Mouse (Mus musculus) gastrocnemius, postnatal 36 days (tissue): ENCODE results near the gene Ptdss2. TPM values are rescaled to one million over a fixed set of nuclear protein-coding genes. Genes with fewer than 3 reads are reported as not detected.

Source experiments
- DNase-seq, 2 experiments: peaks; one replicate each; pipeline ENCODE4 v3.0.0; 2022
- intact Hi-C: fragments of 180-260 bp; cut with DNase I; formaldehyde crosslinking; loops from one replicate; pipeline ENCODE4 v1.15.1; 2025
- total RNA-seq, 2 experiments: library from RNA; stranded (reverse); gene quantifications; 2 replicates each; pipeline ENCODE4 v1.2.3; 2021

Gene Ptdss2
- total RNA-seq, 2 experiments from 2014 or later = 15.9 to 18.7 TPM

DNA sequence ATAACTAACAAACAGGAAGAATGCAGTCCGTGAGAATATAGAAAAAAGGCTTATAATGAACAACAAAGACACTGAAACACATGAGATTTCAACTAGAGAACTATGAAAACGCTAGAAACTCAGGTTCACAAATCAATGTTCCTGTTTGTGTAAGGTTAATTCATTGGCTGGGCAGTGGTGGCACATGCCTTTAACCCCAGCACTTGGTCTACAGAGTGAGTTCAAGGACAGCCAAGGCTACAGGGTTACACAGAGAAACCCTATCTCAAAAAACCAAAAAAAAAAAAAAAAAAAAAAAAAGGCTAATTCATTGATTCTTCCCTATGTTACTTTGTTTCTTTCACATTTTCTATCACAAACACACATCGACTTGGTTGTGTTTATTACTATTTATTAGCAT, 1.6 kb upstream of the Ptdss2 start:
- DNase-seq = no peak
- intact Hi-C loops = no loop called here

DNA sequence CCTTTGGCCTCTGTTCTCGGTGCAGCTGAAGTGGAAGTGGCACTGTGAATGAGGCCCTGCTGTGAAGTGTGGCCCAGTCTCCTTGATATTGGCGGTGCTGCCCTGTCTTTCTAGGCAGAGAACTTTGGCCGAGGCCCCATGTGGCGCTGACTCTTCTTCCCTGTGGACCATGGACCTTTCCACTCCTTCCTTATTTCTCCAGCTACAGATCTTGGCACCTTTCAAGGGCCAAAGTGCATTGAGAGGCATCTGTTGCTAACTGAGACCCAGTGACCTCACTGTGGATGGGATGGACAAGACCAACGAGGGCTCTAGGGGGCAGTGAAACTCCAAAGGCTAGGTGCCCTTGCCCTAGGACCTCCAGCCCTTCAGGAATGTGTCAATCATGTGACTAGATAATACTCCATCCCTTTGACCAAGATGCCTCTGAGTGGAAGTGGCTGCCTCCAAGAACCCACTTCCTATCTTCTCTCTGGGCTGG, 1.1 kb upstream of the Ptdss2 start:
- intact Hi-C loops = no loop called here
- DNase-seq = no peak

DNA sequence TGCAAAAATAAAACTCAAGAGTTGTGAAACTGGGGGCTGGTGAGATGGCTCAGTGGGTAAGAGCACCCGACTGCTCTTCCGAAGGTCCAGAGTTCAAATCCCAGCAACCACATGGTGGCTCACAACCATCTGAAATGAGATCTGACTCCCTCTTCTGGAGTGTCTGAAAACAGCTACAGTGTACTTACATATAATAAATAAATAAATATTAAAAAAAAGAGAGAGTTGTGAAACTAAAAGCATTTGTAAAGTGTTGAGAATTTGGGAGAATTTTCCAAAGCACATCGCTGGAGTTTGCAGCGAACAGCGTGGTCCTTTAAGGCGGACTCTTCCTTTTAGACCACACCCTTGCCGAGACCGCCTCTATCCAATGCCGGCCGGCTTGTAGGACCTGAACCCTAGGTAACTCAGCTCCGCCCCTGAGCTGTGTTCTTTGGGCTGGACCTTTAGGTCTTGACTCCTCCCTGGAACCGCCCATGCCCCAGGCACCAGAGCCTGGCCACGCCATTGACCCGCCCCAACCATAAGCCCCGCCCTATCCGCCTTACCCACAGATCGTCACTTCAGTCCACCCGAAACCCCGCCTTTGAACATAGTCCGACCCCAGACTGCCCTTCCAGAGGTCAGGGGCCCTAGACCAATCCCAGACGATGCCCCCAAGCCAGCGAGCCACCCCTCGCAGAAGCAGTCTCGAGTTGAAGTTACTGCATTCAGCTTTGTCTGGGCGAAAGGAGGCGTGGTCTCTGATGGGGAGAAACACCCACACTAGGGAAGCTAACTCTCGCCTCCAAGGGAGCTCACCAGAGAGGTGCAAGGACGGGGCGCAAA, 721 bp downstream of the Ptdss2 start:
- DNase-seq = peak; percentile 89 to 94
- intact Hi-C loops = loop anchor here (2.0 kb wide), 1 partner anchor 30 kb away; no protein-coding TSS in a partner anchor

DNA sequence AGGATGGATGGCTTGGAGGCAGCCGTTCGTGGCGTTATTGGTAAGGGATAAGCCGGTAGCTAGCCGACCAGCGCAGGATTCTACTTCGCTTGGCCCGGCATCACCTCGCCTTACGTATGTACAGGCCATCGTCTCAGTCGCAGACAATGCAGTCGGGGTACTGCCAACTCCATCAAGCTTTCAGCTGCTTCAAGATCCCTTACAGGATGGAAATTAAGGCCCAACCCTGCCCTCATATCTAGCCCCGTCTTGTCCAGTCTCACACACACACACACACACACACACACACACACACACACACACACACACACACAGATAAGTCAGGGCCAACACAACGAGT, 1.3 kb downstream of the Ptdss2 start:
- intact Hi-C loops = loop anchor here (2.0 kb wide), 1 partner anchor 31 kb away; no protein-coding TSS in a partner anchor
- no peak for DNase-seq

DNA sequence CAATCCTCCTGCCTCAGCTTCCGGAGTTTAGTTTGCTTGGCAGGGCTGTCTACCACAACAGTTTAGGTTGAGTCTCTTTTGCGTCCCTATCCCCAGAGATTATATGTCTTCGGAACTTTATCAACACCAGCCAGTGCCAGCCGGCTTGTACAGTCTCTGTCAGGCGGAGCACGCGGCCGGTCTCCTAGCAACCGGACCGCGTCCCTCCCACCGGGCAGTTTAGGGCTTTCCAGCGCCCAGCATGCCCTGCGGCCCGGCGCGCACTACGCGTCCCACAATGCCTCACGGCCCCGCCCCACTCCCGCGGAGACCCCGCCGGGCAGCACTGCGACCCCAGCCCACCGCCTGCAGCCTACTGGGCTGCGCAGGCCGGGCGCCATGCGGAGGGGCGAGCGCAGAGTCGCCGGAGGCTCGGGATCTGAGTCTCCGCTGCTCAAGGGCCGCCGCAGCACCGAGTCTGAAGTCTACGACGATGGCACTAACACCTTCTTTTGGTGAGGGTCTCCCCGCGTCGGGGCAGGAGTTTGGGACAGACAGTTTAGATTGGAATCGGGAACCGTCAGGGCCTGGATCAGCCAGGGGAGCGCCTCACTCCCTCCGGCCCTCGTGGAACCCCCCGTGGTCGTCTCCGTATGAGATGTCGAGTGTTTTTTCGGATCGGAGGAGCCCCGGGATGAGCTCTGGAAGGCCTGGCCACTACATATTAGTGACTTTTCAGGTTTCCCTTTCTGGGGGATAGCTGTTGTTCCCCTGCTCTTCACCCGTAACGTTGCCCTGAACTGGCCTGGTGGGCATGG, 9.0 kb downstream of the Ptdss2 start:
- intact Hi-C loops = loop anchor here (5.0 kb wide), 1 partner anchor 36 kb away; no protein-coding TSS in a partner anchor
- DNase-seq = peak; percentile 71 to 81

DNA sequence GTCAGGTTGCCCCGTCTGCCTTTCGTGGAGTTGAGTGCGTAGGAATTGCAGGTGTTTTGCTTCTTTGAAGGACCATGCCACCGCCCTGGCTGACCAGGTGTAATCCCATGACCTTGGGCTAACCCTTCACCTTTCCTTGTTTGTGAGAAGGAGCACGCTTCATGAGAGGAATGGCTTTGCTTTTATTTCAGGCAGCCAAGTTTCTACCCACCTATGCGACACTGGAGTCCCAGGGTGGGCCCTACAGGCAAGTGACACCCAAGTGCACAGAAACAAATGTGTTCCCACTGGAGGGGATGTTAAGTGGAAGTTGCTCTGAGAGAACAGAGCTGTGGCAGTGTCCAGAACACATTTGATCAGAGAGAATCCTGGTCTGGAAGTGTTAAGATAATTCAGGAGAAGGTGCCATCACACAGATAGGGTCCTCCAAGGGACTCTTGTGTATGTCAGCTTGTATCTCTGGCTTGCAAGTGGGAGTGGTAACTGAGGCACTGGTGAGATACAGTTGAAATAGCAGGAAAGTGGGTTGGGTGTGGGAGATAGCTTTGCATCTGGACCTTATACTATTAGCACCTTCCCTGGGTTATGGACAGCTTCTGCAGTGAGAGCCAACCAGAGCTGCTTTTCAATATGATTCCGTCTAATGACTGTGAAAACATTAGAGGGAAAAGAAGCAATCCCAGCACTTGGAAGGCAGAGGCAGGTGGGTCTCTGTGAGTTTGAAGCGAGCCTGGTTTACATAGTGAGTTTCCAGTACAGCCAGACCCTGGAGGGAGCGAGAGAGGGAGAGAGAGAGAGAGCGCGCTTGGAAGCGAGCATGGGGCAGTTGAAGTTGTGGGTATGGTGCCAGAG, 9.9 kb downstream of the Ptdss2 start:
- intact Hi-C loops = loop anchor here (5.0 kb wide), 1 partner anchor 35 kb away; no protein-coding TSS in a partner anchor
- DNase-seq = no peak

DNA sequence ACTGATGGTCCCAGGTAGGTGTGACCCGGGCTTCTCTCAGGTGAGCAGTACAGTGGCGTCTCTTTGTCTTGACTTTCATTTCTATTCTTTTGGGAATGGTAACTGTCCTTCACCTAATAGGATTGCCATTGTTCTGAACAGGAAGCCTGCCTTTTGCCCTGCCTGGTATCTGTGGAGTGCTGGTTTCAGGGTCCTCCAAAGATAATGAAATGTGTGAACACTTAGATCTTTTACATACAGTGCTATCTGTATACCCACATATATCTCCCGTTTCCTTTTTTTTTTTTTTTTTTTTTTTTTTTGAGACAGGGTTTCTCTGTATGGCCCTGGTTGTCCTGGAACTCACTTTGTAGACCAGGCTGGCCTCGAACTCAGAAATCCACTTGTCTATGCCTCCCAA, 19.1 kb downstream of the Ptdss2 start:
- no peak for DNase-seq
- intact Hi-C loops = no loop called here

DNA sequence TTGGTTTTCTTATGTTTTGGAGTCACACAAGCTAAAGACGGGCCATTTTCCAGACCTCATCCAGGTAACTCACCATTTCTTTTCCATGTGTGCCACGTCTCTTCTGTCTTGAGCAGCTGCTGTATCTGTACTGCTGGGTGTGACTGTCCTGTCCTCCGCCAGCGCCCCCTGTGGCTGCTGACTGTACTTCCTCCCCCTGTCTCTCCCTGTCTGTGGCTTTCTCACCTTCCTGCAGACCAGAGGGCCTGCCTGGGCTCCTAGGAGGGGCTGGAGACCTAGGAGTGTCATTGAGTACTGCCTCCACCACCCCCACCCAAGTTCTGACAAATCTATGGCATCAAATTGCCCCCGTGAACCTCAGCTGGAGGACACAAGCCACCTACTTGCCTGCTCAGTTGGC, 20.9 kb downstream of the Ptdss2 start:
- intact Hi-C loops = no loop called here
- DNase-seq = no peak

DNA sequence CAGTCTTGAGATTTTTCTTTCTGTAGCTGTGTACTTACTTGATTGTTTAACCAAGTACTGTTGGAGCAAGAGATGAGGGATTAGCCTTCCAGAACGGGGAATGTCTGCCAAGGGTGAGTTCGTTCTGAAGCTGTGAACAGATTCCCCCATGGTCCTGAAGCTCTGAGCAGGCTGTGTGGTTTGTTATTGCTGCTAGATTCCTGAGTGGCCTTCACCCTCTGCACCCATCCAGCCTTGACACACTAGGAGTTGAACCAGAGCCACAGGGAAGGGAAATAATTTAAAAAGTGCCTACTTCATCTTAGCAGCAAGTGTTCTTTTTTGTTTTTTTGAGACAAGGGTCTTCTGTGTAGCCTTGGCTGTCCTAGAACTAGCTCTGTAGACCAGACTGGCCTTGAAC, 21.7 kb downstream of the Ptdss2 start:
- DNase-seq = no peak
- intact Hi-C loops = no loop called here

DNA sequence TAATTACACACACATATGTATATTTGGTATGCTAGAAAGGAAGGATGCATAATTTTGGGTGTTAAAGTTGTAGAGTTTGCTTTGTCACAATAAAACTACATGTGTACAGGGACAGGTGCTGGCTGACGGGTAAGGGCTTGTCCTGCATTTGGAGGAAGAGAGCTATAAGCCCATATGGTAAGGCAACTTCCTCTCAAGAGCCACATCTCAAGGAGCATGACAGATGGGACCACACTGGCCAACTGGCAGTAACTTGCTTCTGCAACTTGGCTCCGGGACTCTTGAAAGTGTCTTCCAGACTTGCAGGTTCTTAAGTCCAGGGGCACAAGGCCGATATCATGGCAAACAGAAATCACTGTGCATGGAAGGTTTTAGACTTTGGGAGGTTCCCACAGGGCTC, 22.5 kb downstream of the Ptdss2 start:
- intact Hi-C loops = no loop called here

DNA sequence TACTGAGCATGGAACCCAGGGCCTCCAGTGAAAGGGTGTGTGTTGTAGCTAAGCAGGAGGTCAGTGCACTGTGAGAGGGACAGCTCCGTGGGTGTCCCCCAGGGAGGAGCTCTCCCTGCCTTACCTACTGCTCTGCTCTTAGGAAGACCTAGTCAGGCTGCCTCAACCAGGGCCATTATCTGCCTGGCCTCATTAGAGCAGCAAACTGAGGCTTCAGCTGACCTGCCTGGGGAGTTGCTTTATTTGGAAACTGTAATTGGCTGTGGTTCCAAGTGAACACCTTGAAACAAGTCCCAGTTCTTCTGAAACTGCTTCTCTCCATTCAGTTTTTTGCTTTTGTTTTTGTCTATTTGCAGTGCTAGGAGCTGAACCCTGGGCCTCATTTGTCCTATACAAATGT, 23.2 kb downstream of the Ptdss2 start:
- intact Hi-C loops = no loop called here
- DNase-seq = no peak

More for the DNA sequence above, 22.5 kb downstream of the Ptdss2 start:
- no peak for DNase-seq

DNA sequence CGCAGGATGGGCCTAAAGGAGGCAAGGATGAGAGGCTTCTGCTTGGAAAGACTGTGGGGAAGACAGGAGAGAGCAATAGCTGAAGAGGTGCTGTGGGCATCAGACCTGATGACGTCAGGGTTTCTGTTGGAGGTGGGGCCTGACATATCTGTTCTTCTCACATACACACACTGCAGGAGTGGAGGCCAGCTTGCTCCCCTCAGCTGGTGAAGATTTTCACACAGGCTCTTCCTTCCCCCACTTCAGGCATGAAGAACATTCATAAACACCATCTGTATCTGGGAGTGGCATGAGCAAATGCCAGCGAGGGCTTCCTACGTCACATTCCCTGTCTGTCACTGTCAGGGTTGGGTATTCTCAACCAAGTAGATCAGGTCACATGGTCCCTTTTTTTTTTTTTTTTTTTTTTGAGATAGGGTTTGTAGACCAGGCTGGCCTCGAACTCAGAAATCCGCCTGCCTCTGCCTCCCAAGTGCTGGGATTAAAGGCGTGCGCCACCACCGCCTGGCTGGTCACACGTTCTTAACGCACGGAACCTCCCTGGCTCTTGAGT, 23.9 kb downstream of the Ptdss2 start:
- DNase-seq = no peak
- intact Hi-C loops = no loop called here

DNA sequence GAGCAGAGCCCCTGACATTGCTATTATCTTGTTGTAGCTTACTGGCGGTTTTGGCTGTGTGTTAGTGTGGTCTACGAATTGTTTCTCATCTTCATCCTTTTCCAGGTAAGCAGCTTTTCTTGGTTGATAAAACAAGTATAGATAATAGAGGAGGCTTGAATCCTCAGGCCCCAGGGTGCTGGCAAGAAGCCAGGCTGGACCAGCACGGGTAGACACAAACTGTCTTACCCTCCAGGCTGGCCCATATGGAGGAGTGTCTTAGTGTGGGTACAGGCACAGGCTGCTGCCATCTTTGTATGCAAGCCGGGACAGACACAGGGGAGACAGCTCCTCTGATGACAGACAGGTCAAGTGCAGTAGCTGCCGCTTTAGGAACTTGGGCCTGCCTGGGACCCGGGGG, 24.9 kb downstream of the Ptdss2 start:
- DNase-seq = no peak
- intact Hi-C loops = no loop called here

DNA sequence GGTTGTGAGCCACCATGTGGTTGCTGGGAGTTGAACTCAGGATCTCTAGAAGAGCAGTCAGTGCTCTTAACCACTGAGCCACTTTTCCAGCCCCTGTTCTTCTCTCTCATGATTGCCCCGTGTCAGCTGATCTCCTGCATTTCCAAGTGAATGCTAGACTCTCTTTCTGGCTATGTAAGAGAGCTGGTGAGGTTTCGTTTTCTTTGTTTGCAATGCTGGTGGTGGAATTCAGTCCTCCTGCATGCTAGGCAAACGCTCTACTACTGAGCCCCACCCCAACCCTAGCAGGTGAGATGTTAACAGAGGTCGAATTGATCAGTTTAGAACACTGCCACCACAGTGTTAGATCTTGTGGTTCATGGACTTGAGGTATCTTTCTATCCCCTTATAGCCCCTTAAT, 26.5 kb downstream of the Ptdss2 start:
- no peak for DNase-seq
- intact Hi-C loops = no loop called here

DNA sequence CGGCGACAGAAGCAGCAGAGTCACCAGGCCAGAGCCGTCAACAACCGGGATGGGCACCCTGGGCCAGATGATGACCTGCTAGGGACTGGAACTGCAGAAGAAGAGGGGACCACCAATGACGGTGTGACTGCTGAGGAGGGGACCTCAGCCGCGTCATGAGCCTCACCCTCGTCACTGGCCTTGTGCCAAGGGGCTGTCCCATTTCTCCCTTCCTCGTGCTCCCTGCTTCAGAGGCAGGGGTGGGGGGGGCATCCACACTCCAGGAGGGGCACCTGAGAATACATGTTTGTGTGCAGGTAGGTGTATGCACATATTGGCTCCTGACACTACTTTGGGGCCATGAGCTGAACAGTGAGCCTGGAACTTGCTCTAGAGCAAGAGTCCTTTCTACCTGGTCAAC, 33.2 kb downstream of the Ptdss2 start:
- intact Hi-C loops = no loop called here

DNA sequence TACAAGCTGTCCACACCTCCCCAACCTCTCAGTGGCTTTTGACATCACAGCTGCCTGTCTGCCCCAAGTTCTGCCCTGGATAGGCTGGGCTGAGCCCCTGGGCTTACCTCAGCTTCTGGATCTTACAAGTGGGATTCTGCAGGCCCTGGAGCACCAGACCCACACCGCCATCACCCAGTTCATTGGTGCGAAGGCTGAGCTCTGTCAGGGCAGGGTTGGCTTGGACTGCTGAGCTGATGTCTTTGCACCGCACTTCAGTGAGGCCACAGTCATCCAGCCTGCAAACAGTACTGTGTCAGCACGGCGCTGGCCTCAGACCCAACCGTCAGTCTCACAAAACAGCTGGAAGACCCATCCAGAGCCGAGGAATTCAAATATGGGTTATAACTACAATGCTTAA, 42.2 kb downstream of the Ptdss2 start:
- intact Hi-C loops = no loop called here
- DNase-seq = no peak

More for the DNA sequence above, 33.2 kb downstream of the Ptdss2 start:
- DNase-seq = no peak

DNA sequence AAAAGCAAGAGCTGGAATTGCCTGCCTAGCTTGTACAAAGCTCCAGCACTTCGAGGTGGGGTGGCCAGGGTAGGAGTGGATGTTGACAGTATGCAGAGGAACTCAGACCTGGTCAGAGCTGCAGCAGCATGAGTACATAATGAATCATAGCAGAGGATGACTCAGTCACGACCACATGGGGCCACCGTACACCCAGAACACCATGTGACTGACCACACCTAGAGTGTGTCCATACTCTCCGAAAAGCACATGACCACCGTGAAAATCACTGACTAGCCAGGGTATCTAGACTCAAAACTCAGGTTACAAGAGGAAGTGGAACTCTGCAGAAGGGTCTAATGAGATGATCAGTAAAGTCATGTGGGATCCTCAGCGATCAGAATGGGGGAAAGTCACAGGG, 42.7 kb downstream of the Ptdss2 start:
- DNase-seq = no peak
- intact Hi-C loops = loop anchor here (5.0 kb wide), 1 partner anchor 33 kb away; no protein-coding TSS in a partner anchor

DNA sequence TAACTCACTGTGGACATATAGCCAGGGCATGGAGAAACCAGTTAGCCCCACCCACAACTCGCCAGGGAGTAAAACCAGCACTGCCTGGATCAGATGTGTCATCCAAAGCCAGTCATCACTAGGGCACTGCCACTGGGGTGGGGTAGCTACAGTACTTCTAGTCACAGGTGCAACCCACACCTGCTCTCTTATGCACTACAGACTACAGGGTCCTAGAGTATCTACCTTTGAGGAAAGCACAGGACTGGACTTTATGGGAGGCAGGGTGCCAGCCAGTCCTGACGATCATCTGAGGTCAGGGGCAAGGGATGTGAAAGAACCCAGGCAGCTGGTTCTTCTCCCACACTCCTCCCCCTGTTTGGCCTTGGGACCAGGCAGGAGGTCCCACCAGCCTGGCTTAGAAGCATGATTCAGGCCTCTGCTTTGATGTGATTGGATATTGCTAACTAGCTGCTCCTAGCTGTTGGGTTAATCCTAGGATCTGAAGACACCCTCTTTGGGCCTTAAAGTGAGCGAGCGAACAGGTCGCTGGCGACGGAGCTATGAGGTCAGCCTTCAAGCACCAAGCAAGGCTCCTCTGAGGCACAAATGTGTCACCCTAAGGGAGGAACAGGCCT, 45.8 kb downstream of the Ptdss2 start:
- DNase-seq = peak in 1 of 2 experiments; percentile 31
- intact Hi-C loops = loop anchor here (5.0 kb wide), 1 partner anchor 36 kb away; no protein-coding TSS in a partner anchor

DNA sequence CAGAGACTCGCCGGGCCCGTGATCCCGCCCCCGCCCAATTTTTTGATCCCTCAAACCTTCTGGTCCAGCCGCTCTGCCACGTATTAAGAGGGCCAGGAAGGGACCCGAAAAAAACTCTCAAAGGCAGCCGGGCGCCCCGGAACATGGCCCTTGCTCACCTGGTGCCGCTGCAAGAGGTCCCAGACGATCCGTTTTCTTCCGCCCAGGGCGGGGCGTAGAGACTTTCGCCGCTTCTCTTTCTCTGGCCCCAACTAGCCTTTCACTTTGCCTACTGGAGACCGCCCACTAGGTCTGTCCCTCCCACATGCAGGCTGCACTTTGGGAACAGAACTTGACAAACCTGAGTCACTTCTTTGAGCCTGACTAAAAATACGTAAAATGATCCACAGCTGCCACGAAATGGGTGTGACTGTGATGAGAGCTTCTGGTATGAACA, 46.4 kb downstream of the Ptdss2 start:
- peak; percentile 52 to 55 for DNase-seq
- intact Hi-C loops = loop anchor here (5.0 kb wide), 1 partner anchor 36 kb away; no protein-coding TSS in a partner anchor
